Mouse (Mus musculus) ES-Bruce4 (cell line): ENCODE measurements at regions not wholly inside any gene's neighbourhood (a gene's known extent, or its start where the extent isn't known, plus 50 kb on each side); places are given as distances from the start of the nearest gene placed in this dataset.

ENCODE experiments used
- CTCF ChIP-seq: IDR thresholded peaks from one replicate; pipeline ENCODE4 v1.8.1; 2011; ENCODE audit warnings: low read depth, low read length
- POLR2A ChIP-seq: IDR thresholded peaks from one replicate; pipeline ENCODE4 v1.8.1; 2011; ENCODE audit warnings: low read length; ENCODE audit not compliant: insufficient read depth

DNA sequence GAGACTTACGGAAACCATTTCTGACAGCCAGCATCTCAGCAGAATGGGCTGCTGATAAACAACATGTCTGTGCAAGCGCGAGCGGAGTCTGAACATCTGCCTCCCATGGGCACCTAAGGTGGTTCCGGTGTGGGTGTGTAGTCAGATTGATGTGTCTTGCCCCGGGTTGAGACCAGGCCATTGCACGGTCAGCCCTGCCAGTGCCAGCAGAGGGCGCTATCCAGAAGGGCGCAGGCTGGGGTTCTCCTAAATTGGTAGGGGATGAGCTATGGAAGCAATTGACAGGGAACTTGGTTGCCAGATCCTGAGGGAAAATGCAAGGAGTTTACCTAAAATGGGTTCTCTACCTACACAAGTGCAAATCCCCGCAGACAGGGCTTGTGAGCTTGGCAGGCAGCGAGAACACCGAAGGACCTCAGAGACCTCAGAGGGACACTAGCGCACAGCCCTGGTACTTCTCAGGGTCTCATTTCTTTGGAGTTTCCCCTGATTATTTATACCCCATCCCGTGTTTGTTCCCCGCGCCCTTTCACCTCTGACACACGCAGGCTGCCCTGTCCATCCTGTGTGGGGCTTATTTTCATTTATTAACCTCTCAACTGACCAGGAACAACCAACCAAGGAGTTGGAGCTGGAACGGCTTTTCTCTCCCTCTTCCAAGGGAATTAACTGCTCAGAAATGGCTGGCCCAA lies 81.0 kb downstream of the Cxcl12 start:
- TF ChIP-seq POLR2A: no peak
- TF ChIP-seq CTCF: peak; percentile 78
